16 mouse cellular contexts compared by ENCODE assay signal in the genomic region with DNA sequence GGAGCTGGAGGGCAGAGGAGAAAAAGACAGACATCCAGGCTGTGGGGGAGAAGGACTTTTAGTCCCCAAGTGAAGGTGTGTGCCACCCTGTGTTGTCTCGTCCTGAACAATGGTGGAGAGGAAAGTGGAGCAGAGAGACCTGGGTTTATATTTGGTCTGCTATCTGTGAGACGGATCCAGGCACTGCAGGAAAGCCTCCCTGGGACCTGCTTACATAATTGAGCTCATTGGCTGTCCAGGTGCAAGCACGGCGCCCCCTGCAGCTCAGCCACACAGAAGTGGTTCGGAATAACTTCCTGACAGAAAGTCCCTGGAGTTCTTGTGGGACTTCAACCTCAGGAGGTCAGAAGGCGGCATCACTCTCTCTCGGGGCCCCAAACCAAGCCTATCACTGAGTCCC.
DNase-seq lines count a peak whose midpoint lies in the region; ATAC-seq and TF ChIP-seq lines count a peak whose summit lies in the region.
"Had no signal": no experiment of that assay in that cellular context is flagged by ENCODE, and none has a peak within 500 bp of the region (broad histone marks: within the 10 kb centered on the region; RNA-seq: fewer than 3 reads in every experiment).

No protein-coding gene starts in this region.

- no peak overlapping the region for H3K4me3 ChIP-seq in intestine, postnatal 0 days (ENCODE audit: low read depth, low read length)
- H3K4me3 ChIP-seq in intestine, embryonic 15.5 days (replicated peaks): no peak overlapping the region
- no peak overlapping the region for H3K4me3 ChIP-seq in E14TG2a.4 (replicated peaks; ENCODE audit: low read length)
- H3K4me3 ChIP-seq: heart, embryonic 13.5 days; liver, embryonic 15.5 days; midbrain, embryonic 10.5 days; neural tube, embryonic 13.5 days had no signal

- no peaks in the 10 kb centered on the region for H3K36me3 ChIP-seq in intestine, postnatal 0 days (ENCODE audit: control insufficient read depth, insufficient read depth)
- H3K36me3 ChIP-seq in intestine, embryonic 15.5 days: no peaks in the 10 kb centered on the region
- H3K36me3 ChIP-seq in E14TG2a.4 (ENCODE audit: insufficient read depth, low read length): no peaks in the 10 kb centered on the region
- H3K36me3 ChIP-seq: liver, embryonic 15.5 days; midbrain, embryonic 10.5 days had no signal

- no peaks in the 10 kb centered on the region for H3K27me3 ChIP-seq in intestine, postnatal 0 days (replicated peaks; ENCODE audit: control insufficient read depth, insufficient read depth, low read length)
- H3K27me3 ChIP-seq in intestine, embryonic 15.5 days (replicated peaks): no peaks in the 10 kb centered on the region
- peaks cover 7% of the 10 kb centered on the region for H3K27me3 ChIP-seq in E14TG2a.4 (ENCODE audit: insufficient read depth, low read length)
- H3K27me3 ChIP-seq: heart, embryonic 13.5 days; liver, embryonic 15.5 days; neural tube, embryonic 13.5 days had no signal

- H3K4me2 ChIP-seq in intestine, postnatal 0 days (replicated peaks; ENCODE audit: low read depth): no peak overlapping the region
- no peak overlapping the region for H3K4me2 ChIP-seq in intestine, embryonic 15.5 days (replicated peaks)
- H3K4me2 ChIP-seq: heart, embryonic 13.5 days; liver, embryonic 15.5 days; neural tube, embryonic 13.5 days had no signal

- no peak for ATAC-seq in intestine, postnatal 0 days
- ATAC-seq in intestine, embryonic 15.5 days: no peak

- DNase-seq in ES-CJ7 (ENCODE audit: low read depth, low spot score) (peak; percentile 33), adipocyte (ENCODE audit: low spot score) (no peak)
- DNase-seq in cerebellum, adult 8-10 months: peak; percentile 54
- DNase-seq in ovary, adult 18-20 months (ENCODE audit: low spot score): no peak
- no peak for DNase-seq in right cerebral cortex, postnatal 14 days
- DNase-seq: adrenal gland, postnatal 14 days; lung, postnatal 36 days; right cerebral cortex, postnatal 4 days; thymus, postnatal 4 days had no signal

- H3K9me3 ChIP-seq in intestine, postnatal 0 days (ENCODE audit: control insufficient read depth): no peaks in the 10 kb centered on the region
- H3K9me3 ChIP-seq in intestine, embryonic 15.5 days: no peaks in the 10 kb centered on the region
- no peaks in the 10 kb centered on the region for H3K9me3 ChIP-seq in E14TG2a.4 (ENCODE audit: low read length)
- H3K9me3 ChIP-seq: heart, embryonic 13.5 days; liver, embryonic 15.5 days had no signal

- 58% methylated on average over 7 of the region's 7 CpGs for WGBS in intestine, postnatal 0 days
- 64% methylated on average over 7 of the region's 7 CpGs for WGBS in intestine, embryonic 15.5 days

- H3K27ac ChIP-seq in intestine, postnatal 0 days (ENCODE audit: low read depth, low read length): no peak overlapping the region
- no peak overlapping the region for H3K27ac ChIP-seq in intestine, embryonic 15.5 days
- H3K27ac ChIP-seq: heart, embryonic 13.5 days; liver, embryonic 15.5 days; midbrain, embryonic 10.5 days; neural tube, embryonic 13.5 days had no signal

- TF ChIP-seq CTCF in intestine, postnatal 0 days (IDR thresholded peaks at IDR 0.05; ENCODE audit: low read depth): peak; percentile 55
- peak; percentile 13; the same call in 1 of the 2 replicates for TF ChIP-seq CTCF in E14TG2a.4 (conservative IDR thresholded peaks at IDR 0.05; ENCODE audit: low read length)

- H3K9ac ChIP-seq in intestine, postnatal 0 days (ENCODE audit: low read depth, low read length): no peak overlapping the region
- no peak overlapping the region for H3K9ac ChIP-seq in intestine, embryonic 15.5 days
- H3K9ac ChIP-seq: heart, embryonic 13.5 days; liver, embryonic 15.5 days; neural tube, embryonic 13.5 days had no signal

- H3K4me1 ChIP-seq in intestine, postnatal 0 days (replicated peaks; ENCODE audit: control insufficient read depth, insufficient read depth, low read length): no peaks in the 10 kb centered on the region
- H3K4me1 ChIP-seq in intestine, embryonic 15.5 days (replicated peaks): no peaks in the 10 kb centered on the region
- peaks cover 18% of the 10 kb centered on the region for H3K4me1 ChIP-seq in E14TG2a.4 (replicated peaks; ENCODE audit: low read depth, low read length)
- H3K4me1 ChIP-seq: heart, embryonic 13.5 days; liver, embryonic 15.5 days; midbrain, embryonic 10.5 days; neural tube, embryonic 13.5 days had no signal

Comparison
In these comparisons a context has a peak if more than half of its experiments do, and no peak if none do; other contexts are left out.
1. DNase-seq: peak in ES-CJ7 (single experiment) and cerebellum, adult 8-10 months (single experiment); none in ovary, adult 18-20 months (single experiment), right cerebral cortex, postnatal 14 days (single experiment) and adipocyte (single experiment).